Mouse (Mus musculus) NIH3T3 (cell line): ENCODE data around the gene Cdip1.

Source experiments
- DNase-seq: peaks from one replicate; pipeline ENCODE4 v3.0.0-alpha.2; 2012; ENCODE audit warnings: low read depth

Cdip1 gene

GRCm38 (mm10) chr16:4718753-4719518 is 71.2 kb downstream of the Cdip1 start, which contains the start of gene Nmral1:
Gene Nmral1, minus strand, starts transcription at chr16:4719356.
- peak; percentile 83 for DNase-seq

GRCm38 (mm10) chr16:4717866-4718265 is 72.2 kb downstream of the Cdip1 start:
- no peak for DNase-seq

- no peak for DNase-seq
These were observed 76.0 kb downstream of the Cdip1 start for GRCm38 (mm10) chr16:4713861-4714710.

GRCm38 (mm10) chr16:4711173-4711572 is 78.9 kb downstream of the Cdip1 start:
- no peak for DNase-seq

GRCm38 (mm10) chr16:4705541-4705940 is 84.6 kb downstream of the Cdip1 start:
- DNase-seq, result no peak

GRCm38 (mm10) chr16:4702646-4703045 is 87.4 kb downstream of the Cdip1 start:
- no peak for DNase-seq

GRCm38 (mm10) chr16:4701211-4701610 is 88.9 kb downstream of the Cdip1 start:
- no peak for DNase-seq
